Mouse (Mus musculus) liver, postnatal 0 days (tissue): ENCODE data around the gene Mark1.

Experiments
- CTCF ChIP-seq: sonication (generic); IDR thresholded peaks from 2 replicates; pipeline ENCODE4 v1.5.1; 2016; ENCODE audit warnings: antibody characterized with exemption, low read depth
- EP300 ChIP-seq: IDR thresholded peaks from 2 replicates; pipeline ENCODE4 v1.6.1; 2016; ENCODE audit warnings: antibody characterized with exemption, low read depth, mild to moderate bottlenecking

DNA sequence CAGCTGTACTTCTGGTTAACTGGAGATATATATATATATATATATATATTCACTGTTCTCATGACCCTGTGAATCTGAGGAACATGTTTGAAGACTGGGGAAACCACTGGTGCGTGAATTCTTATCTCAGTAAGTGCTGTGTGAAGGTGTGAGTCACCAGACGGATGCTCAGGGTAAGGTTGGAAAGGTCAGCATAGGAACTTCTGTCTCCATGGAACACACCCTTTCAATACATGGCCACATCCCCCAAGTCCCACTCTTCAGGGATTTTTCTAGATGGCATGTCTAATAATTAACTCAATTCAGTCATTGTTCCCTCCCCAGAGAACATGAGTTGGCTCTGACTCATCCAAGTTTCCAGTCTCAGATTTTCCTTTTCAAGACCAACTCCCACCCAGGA, 137.8 kb downstream of the Mark1 start:
- TF ChIP-seq CTCF, result no peak
- no peak for TF ChIP-seq EP300
